Mouse (Mus musculus) limb, embryonic 14.5 days (tissue): ENCODE data around the gene Ascl3. TPM values are rescaled to one million over a fixed set of nuclear protein-coding genes. Genes with fewer than 3 reads are reported as not detected.
A peak's percentile ranks its signal among the peaks of the same experiment; 100 is the strongest.

Experiments
- ATAC-seq: fragments of 200-750 bp; cut with Nextera tagmentation; 2 replicates; pipeline ENCODE4 v1.8.0; 2017; ENCODE audit warnings: low read depth, moderate number of reproducible peaks, moderate TSS enrichment; ENCODE audit not compliant: low FRiP score
- DNase-seq: peaks from one replicate; pipeline ENCODE4 v3.0.0-alpha.2; 2015; ENCODE audit warnings: low spot score
- H3K27ac ChIP-seq: fragments of 300-500 bp; sonication (generic); replicated peaks from 2 replicates; pipeline ENCODE4 v1.5.1; 2014; ENCODE audit warnings: low read depth, mild to moderate bottlenecking, low read length, moderate library complexity, mixed read lengths
- H3K27me3 ChIP-seq: fragments of 300-500 bp; sonication (generic); 2 replicates; pipeline ENCODE4 v1.6.1; 2014; ENCODE audit warnings: low read length, mixed read lengths; ENCODE audit not compliant: control insufficient read depth, insufficient read depth
- H3K36me3 ChIP-seq: fragments of 300-500 bp; sonication (generic); 2 replicates; pipeline ENCODE4 v1.6.1; 2014; ENCODE audit warnings: mild to moderate bottlenecking, low read length, moderate library complexity, mixed read lengths; ENCODE audit not compliant: control insufficient read depth, insufficient read depth
- H3K4me1 ChIP-seq: fragments of 300-500 bp; sonication (generic); 2 replicates; pipeline ENCODE4 v1.6.1; 2014; ENCODE audit warnings: antibody characterized with exemption, low read length, mixed read lengths; ENCODE audit not compliant: control insufficient read depth, insufficient read depth
- H3K4me2 ChIP-seq: fragments of 300-500 bp; sonication (generic); replicated peaks from 2 replicates; pipeline ENCODE4 v1.6.1; 2014; ENCODE audit warnings: low read depth, mild to moderate bottlenecking, low read length, moderate library complexity; ENCODE audit not compliant: severe bottlenecking
- H3K4me3 ChIP-seq: fragments of 300-500 bp; sonication (generic); replicated peaks from 2 replicates; pipeline ENCODE4 v1.5.1; 2014; ENCODE audit warnings: low read length
- H3K9ac ChIP-seq: fragments of 300-500 bp; sonication (generic); 2 replicates; pipeline ENCODE4 v1.6.1; 2014; ENCODE audit warnings: mild to moderate bottlenecking, low read depth, low read length, moderate library complexity; ENCODE audit not compliant: severe bottlenecking
- H3K9me3 ChIP-seq: fragments of 300-500 bp; sonication (generic); 2 replicates; pipeline ENCODE4 v1.6.1; 2016; ENCODE audit warnings: low read length; ENCODE audit not compliant: control insufficient read depth
- POLR2A ChIP-seq: fragments of 200-500 bp; IDR thresholded peaks from 2 replicates; pipeline ENCODE4 v1.8.0; 2012; ENCODE audit warnings: inconsistent platforms, mild to moderate bottlenecking, moderate library complexity, borderline replicate concordance; ENCODE audit not compliant: insufficient read depth, insufficient read length; ENCODE audit errors: extremely low read depth
- WGBS: fragments of 180-500 bp; shearing (Covaris S2); extraction: QIAGEN DNeasy Blood & Tissue Kit; methylation state at CpG from one replicate; pipeline ENCODE4 v1.1.7; 2014; 5-methylcytosine and 5-hydroxymethylcytosine counted together
- polyA plus RNA-seq, 2 experiments: library from polyadenylated mRNA; depleted of rRNA in 1 of 2; stranded (reverse) in 1 of 2; unstranded in 1 of 2; fragments of >200 nt; fragmentation: Nextera tagmentation in 1 of 2; extraction: Ambion mirVana in 1 of 2; gene quantifications; 2 replicates each; pipeline versions ENCODE4 v1.2.1 to v1.2.3; 2012 to 2014

Gene Ascl3
- polyA plus RNA-seq, 2 experiments: not detected

- no peak overlapping the region for H3K9ac ChIP-seq
- no peak overlapping the region for H3K4me3 ChIP-seq
- no peaks in the 10 kb centered on the region for H3K36me3 ChIP-seq
- H3K27ac ChIP-seq: no peak overlapping the region
- H3K4me2 ChIP-seq: no peak overlapping the region
- 87% methylated on average over 8 of the region's 8 CpGs for WGBS
- H3K27me3 ChIP-seq: no peaks in the 10 kb centered on the region
- H3K9me3 ChIP-seq: no peaks in the 10 kb centered on the region
- DNase-seq (no peak), ATAC-seq (no peak)
- TF ChIP-seq POLR2A: no peak
- H3K4me1 ChIP-seq: no peaks in the 10 kb centered on the region
Measured at GRCm38 (mm10) chr7:109723114-109723513, 8.4 kb downstream of the Ascl3 start.

DNA sequence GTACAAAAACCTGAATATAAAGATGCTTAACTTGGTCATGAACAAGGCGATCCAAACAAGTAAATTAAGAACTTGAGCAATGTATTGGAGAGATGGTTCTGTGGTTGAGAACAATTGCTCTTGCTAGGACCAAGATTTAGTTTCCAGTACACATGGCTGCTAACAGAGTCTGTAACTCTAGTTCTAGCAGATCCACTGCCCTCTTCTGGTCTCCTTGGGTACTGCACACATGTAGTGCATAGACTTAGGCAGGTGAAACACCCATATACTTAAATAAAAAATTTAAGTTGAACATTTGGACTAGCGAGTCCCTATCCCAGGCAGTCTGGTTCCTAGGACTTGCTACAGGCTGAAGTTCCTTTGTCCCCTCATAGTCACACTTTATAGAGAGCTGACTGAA, 8.9 kb downstream of the Ascl3 start:
- Histone ChIP-seq H3K27me3 (no peaks in the 10 kb centered on the region), H3K36me3 (no peaks in the 10 kb centered on the region), H3K9me3 (no peaks in the 10 kb centered on the region), H3K4me3 (no peak overlapping the region), H3K4me2 (no peak overlapping the region), H3K27ac (no peak overlapping the region), H3K4me1 (no peaks in the 10 kb centered on the region), H3K9ac (no peak overlapping the region)
- no peak for TF ChIP-seq POLR2A
- DNase-seq (no peak), ATAC-seq (no peak)
- WGBS: 95% methylated on average over 2 of the region's 2 CpGs

DNA sequence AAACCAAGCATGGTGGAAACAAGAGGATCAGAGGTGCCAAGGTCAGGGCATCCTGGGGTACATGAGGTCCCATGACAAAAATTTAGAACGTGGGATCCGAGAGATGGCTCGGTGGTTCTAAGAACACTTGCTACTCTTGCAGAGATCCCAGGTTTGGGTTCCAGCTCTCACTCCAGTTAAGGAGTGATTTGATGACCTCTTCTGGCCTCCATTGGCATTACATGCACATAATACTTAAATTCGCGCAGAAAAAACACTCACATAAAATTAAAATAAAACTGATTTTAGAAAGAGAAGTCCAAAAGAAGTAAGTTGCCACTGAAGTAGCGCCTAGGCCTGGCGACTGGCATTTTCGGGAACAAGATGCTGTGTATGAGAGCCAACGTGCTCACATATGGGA, 12.2 kb downstream of the Ascl3 start:
- no peak overlapping the region for H3K27ac ChIP-seq
- no peaks in the 10 kb centered on the region for H3K9me3 ChIP-seq
- ATAC-seq (no peak; the same call in 1 of the 2 replicates), DNase-seq (peak; percentile 66)
- H3K4me1 ChIP-seq: no peaks in the 10 kb centered on the region
- WGBS: 63% methylated on average over 9 of the region's 9 CpGs
- H3K36me3 ChIP-seq: no peaks in the 10 kb centered on the region
- H3K4me2 ChIP-seq: no peak overlapping the region
- no peaks in the 10 kb centered on the region for H3K27me3 ChIP-seq
- H3K9ac ChIP-seq: no peak overlapping the region
- no peak overlapping the region for H3K4me3 ChIP-seq
- TF ChIP-seq POLR2A: no peak

DNA sequence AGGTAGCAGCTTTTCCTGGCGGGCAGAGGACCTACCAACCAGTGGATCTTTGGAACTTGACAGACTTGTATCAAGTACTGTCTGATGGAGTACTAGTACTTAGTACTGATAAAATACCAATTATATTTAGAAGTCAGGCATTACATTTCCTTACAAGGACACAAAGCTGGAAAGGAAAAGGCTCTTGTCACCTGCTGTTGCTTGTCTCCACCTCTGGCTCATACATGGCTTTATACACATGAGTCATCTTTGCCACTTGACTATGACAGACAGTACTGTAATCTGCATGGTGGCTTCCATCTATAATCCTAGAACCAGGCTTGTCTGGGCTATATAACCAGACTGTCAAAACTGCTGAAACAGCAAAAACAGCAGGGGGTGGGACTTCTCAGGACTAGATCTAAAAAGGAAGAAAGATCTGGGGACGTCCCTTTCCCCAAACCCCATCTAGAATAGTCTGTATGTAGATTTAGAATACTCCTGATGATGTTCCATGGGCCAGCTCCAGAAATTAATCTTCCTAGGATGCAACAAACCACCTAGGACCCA, 18.0 kb downstream of the Ascl3 start:
- ATAC-seq: no peak

GRCm38 (mm10) chr7:109712198-109712597, 19.3 kb downstream of the Ascl3 start:
- 82% methylated on average over 7 of the region's 7 CpGs for WGBS
- TF ChIP-seq POLR2A: no peak
- H3K9ac ChIP-seq: no peak overlapping the region
- no peak overlapping the region for H3K4me2 ChIP-seq
- peaks cover 25% of the 10 kb centered on the region for H3K36me3 ChIP-seq
- peaks cover 7% of the 10 kb centered on the region; the same call in 1 of the 2 replicates for H3K4me1 ChIP-seq
- DNase-seq (no peak), ATAC-seq (no peak)
- H3K9me3 ChIP-seq: no peaks in the 10 kb centered on the region
- no peaks in the 10 kb centered on the region for H3K27me3 ChIP-seq
- no peak overlapping the region for H3K27ac ChIP-seq
- no peak overlapping the region for H3K4me3 ChIP-seq

More for the DNA sequence above, 18.0 kb downstream of the Ascl3 start:
- H3K4me2 ChIP-seq: no peak overlapping the region
- 85% methylated on average over 2 of the region's 2 CpGs for WGBS
- 0 out of 2 replicates have a peak, but pooled peaks cover 7% of the 10 kb centered on the region for H3K4me1 ChIP-seq
- H3K9me3 ChIP-seq: no peaks in the 10 kb centered on the region
- no peak overlapping the region for H3K27ac ChIP-seq
- H3K4me3 ChIP-seq: no peak overlapping the region
- DNase-seq: no peak
- no peak overlapping the region for H3K9ac ChIP-seq
- no peaks in the 10 kb centered on the region for H3K27me3 ChIP-seq
- H3K36me3 ChIP-seq: peaks cover 25% of the 10 kb centered on the region
- no peak for TF ChIP-seq POLR2A
